Mouse (Mus musculus) brown adipose tissue, adult 24 weeks (tissue): ENCODE measurements around the gene Hoxb1. TPM values are rescaled to one million over a fixed set of nuclear protein-coding genes. Genes with fewer than 3 reads are reported as not detected.

ENCODE experiments used
- H3K27ac ChIP-seq: fragments of 200-500 bp; replicated peaks from 2 replicates; pipeline ENCODE4 v1.5.1; 2012; ENCODE audit warnings: low read depth, mild to moderate bottlenecking, low read length
- H3K4me1 ChIP-seq: fragments of 200-500 bp; 2 replicates; pipeline ENCODE4 v1.6.1; 2012; ENCODE audit warnings: low read length, mixed read lengths; ENCODE audit not compliant: control insufficient read depth, insufficient read depth, insufficient read length
- H3K4me3 ChIP-seq: fragments of 200-500 bp; 2 replicates; pipeline ENCODE4 v1.5.1; 2012; ENCODE audit warnings: low read depth, mild to moderate bottlenecking, low read length, moderate library complexity; ENCODE audit not compliant: insufficient read depth
- polyA plus RNA-seq: library from polyadenylated mRNA; stranded (reverse); fragments of >200 nt; gene quantifications from 2 replicates; pipeline ENCODE4 v1.2.4, GENCODE M21; 2012; ENCODE audit not compliant: missing spikeins, insufficient read depth, insufficient read length

Hoxb1 gene
- polyA plus RNA-seq: not detected in 2 replicates

GRCm38 (mm10) chr11:96365441-96366091, at the start of gene Hoxb1:
Hoxb1 (plus strand) TSS chr11:96365752.
- Histone ChIP-seq H3K4me1 (no peaks in the 10 kb centered on the region; the same call in 1 of the 2 replicates), H3K4me3 (peak within 1 kb of the TSS; percentile 27), H3K27ac (no peak within 1 kb of the TSS)

GRCm38 (mm10) chr11:96316696-96317607, 48.6 kb upstream of the Hoxb1 start:
- Histone ChIP-seq H3K4me1 (peaks cover 10% of the 10 kb centered on the region), H3K4me3 (peak overlapping the region; percentile 72), H3K27ac (no peak overlapping the region)

- Histone ChIP-seq H3K4me1 (peaks cover 14% of the 10 kb centered on the region), H3K27ac (peak within 1 kb of the TSS; percentile 97), H3K4me3 (peak within 1 kb of the TSS; percentile 94)
These were observed 47.8 kb upstream of the Hoxb1 start, which contains the start of gene Hoxb4 for GRCm38 (mm10) chr11:96317608-96318367. Hoxb4 (plus strand) TSS chr11:96318267.

GRCm38 (mm10) chr11:96318368-96319070, 47.0 kb upstream of the Hoxb1 start:
- Histone ChIP-seq H3K4me3 (peak overlapping the region; percentile 94), H3K4me1 (peaks cover 13% of the 10 kb centered on the region), H3K27ac (peak overlapping the region; percentile 97)

- Histone ChIP-seq H3K4me1 (peaks cover 6% of the 10 kb centered on the region; the same call in 1 of the 2 replicates), H3K27ac (peak overlapping the region; percentile 89), H3K4me3 (peak overlapping the region; percentile 94)
These were observed 46.3 kb upstream of the Hoxb1 start for GRCm38 (mm10) chr11:96319071-96319902.

- peaks cover 6% of the 10 kb centered on the region; the same call in 1 of the 2 replicates for H3K4me1 ChIP-seq
- peak overlapping the region; percentile 94 for H3K4me3 ChIP-seq
- peak overlapping the region; percentile 89 for H3K27ac ChIP-seq
These were observed 45.6 kb upstream of the Hoxb1 start for GRCm38 (mm10) chr11:96319910-96320309.

GRCm38 (mm10) chr11:96320688-96321087, 44.9 kb upstream of the Hoxb1 start:
- H3K27ac ChIP-seq: peak overlapping the region; percentile 75
- H3K4me3 ChIP-seq: peak overlapping the region; percentile 27
- H3K4me1 ChIP-seq: peaks cover 6% of the 10 kb centered on the region; the same call in 1 of the 2 replicates

- H3K4me3 ChIP-seq: no peak overlapping the region
- peak overlapping the region; percentile 36 for H3K27ac ChIP-seq
- peaks cover 6% of the 10 kb centered on the region; the same call in 1 of the 2 replicates for H3K4me1 ChIP-seq
These were observed 43.7 kb upstream of the Hoxb1 start for GRCm38 (mm10) chr11:96321846-96322245.

GRCm38 (mm10) chr11:96322738-96323137, 42.8 kb upstream of the Hoxb1 start:
- Histone ChIP-seq H3K4me3 (no peak overlapping the region), H3K27ac (peak overlapping the region; percentile 55), H3K4me1 (peaks cover 6% of the 10 kb centered on the region; the same call in 1 of the 2 replicates)

- Histone ChIP-seq H3K27ac (peak within 1 kb of the TSS; percentile 55), H3K4me1 (peaks cover 6% of the 10 kb centered on the region; the same call in 1 of the 2 replicates), H3K4me3 (no peak within 1 kb of the TSS)
These were observed 42.4 kb upstream of the Hoxb1 start, which contains the start of gene Hoxb3 for GRCm38 (mm10) chr11:96323154-96323553. Hoxb3 (plus strand) TSS chr11:96323326.

- peaks cover 6% of the 10 kb centered on the region; the same call in 1 of the 2 replicates for H3K4me1 ChIP-seq
- no peak overlapping the region for H3K4me3 ChIP-seq
- peak overlapping the region; percentile 39 for H3K27ac ChIP-seq
These were observed 41.4 kb upstream of the Hoxb1 start for GRCm38 (mm10) chr11:96324125-96324524.

- Histone ChIP-seq H3K4me1 (peaks cover 9% of the 10 kb centered on the region), H3K4me3 (no peak overlapping the region), H3K27ac (no peak overlapping the region)
These were observed 40.6 kb upstream of the Hoxb1 start for GRCm38 (mm10) chr11:96324965-96325364.

- Histone ChIP-seq H3K4me3 (peak overlapping the region; percentile 62), H3K27ac (peak overlapping the region; percentile 83), H3K4me1 (peaks cover 11% of the 10 kb centered on the region)
These were observed 39.8 kb upstream of the Hoxb1 start for GRCm38 (mm10) chr11:96325747-96326212.
